Mouse (Mus musculus): ENCODE data around the gene Adgra1. TPM values are rescaled to one million over a fixed set of nuclear protein-coding genes. Genes with fewer than 3 reads are reported as not detected.
A peak's percentile ranks its signal among the peaks of the same experiment; 100 is the strongest.

Gene Adgra1
- polyA plus RNA-seq, 1 experiment from 2014 or later: 2.5 TPM

DNA sequence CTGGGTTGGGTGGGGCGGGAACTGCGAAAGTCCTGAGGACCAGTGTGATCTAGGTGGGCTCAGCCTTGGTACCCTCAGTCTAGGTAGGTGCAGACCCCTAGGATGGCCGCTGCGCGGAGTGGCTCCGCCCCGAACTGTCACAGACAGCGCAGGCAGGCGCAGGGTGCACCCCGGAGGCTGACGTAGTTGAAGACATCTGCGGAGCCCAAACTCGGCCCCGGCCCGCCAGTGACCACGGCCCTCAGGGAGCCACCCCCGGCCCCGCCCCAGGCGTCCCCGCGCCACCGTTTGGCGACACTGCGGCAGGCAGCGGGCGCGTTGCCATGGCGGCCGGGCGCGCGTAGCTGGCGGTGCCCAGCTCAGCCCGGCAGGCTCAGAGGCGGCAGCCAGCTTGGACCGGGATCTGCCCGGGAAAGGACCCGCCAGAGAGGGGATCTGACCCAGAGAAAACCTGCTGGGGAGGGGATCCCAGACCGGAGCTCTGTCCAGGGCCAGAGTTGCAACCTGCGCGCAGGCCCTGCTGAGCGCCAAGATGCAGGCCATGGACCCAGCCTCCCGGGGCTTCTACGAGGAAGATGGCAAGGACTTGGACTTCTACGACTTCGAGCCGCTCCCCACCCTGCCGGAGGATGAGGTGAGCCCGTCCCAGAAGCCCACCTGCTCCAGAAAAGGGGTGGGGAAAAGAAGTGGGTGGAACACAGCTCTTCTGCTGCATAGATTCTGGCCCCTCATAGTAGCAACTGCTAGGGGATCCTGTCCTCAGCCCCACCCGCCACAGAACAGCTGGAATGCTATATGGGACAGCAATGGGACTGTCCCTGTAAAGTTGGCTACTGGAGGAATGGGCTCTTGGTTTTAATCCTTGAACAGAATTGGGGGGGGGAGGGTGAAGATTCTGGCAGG, 60.9 kb downstream of the Adgra1 start, which contains the start of gene Kndc1:
Gene Kndc1, plus strand, starts transcription at position 42 of the 903 bp plus-strand sequence.
- H3K27me3 ChIP-seq: peaks cover 51% of the 10 kb centered on the region
- H3K9ac ChIP-seq: peak within 1 kb of the TSS; percentile 31
- ATAC-seq (replicated peaks; ENCODE audit: low FRiP score): peak; percentile 87
- peaks cover 10% of the 10 kb centered on the region for H3K4me1 ChIP-seq
- H3K4me3 ChIP-seq (replicated peaks): peak within 1 kb of the TSS; percentile 50
- no peaks in the 10 kb centered on the region for H3K9me3 ChIP-seq (replicated peaks)
- no peaks in the 10 kb centered on the region for H3K36me3 ChIP-seq
- H3K4me2 ChIP-seq: peak within 1 kb of the TSS; percentile 89
- WGBS: under 1% methylated on average over 50 of the region's 50 CpGs
- no peak within 1 kb of the TSS for H3K27ac ChIP-seq

DNA sequence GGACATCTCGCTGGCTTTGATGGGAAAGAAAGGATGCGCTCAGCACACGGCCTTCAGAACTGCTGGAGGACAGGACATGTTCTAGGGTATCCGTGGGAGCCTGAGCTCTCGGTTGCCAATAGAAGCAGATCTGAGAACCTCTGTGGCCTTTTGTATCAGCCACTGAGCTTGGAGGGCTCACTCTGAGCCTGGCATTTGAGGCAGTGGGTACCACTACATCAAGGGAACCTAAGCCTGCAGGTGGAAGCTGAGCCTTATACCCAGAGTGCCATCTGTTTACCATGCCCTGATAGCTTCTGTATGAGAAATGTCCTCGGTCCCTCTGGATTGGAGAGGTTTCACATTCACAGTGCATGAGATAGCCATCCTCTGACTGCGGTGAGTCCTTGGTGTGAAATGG, 62.3 kb downstream of the Adgra1 start:
- H3K4me1 ChIP-seq: peaks cover 10% of the 10 kb centered on the region
- peaks cover 56% of the 10 kb centered on the region for H3K27me3 ChIP-seq
- H3K9me3 ChIP-seq (replicated peaks): no peaks in the 10 kb centered on the region
- no peak overlapping the region for H3K4me2 ChIP-seq
- no peak overlapping the region for H3K9ac ChIP-seq
- ATAC-seq (replicated peaks; ENCODE audit: low FRiP score): no peak
- no peak overlapping the region for H3K4me3 ChIP-seq (replicated peaks)
- H3K36me3 ChIP-seq: no peaks in the 10 kb centered on the region
- WGBS: 75% methylated on average over 7 of the region's 7 CpGs
- H3K27ac ChIP-seq: no peak overlapping the region

DNA sequence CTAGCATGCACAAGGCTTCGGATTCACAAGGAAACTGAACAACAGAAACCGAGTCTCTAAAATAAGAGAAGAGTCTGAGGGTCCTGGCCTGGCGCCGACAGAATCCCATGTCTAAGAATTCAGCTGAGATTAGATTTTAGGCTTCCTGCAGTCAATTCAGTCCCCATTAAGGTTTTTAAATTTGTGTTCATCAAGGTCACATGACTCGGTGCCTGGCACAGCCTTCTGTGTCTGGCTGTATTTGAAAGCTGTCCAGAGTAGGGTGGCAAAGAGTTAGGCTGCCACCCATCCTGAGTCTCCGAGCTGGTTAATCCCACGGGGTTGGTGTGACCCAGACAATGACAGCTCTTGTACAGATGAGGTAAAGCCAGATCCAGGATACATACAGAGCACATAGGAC, 62.8 kb downstream of the Adgra1 start:
- no peak overlapping the region for H3K27ac ChIP-seq
- H3K9me3 ChIP-seq (replicated peaks): no peaks in the 10 kb centered on the region
- H3K36me3 ChIP-seq: no peaks in the 10 kb centered on the region
- peaks cover 56% of the 10 kb centered on the region for H3K27me3 ChIP-seq
- no peak for ATAC-seq (replicated peaks; ENCODE audit: low FRiP score)
- no peak overlapping the region for H3K4me2 ChIP-seq
- H3K4me1 ChIP-seq: peaks cover 10% of the 10 kb centered on the region
- H3K4me3 ChIP-seq (replicated peaks): no peak overlapping the region
- no peak overlapping the region for H3K9ac ChIP-seq
- 86% methylated on average over 7 of the region's 7 CpGs for WGBS

- Histone ChIP-seq H3K4me1 (peaks cover 10% of the 10 kb centered on the region), H3K9me3 (replicated peaks) (no peaks in the 10 kb centered on the region), H3K4me2 (no peak overlapping the region), H3K36me3 (no peaks in the 10 kb centered on the region), H3K9ac (no peak overlapping the region), H3K4me3 (replicated peaks) (no peak overlapping the region), H3K27me3 (peaks cover 46% of the 10 kb centered on the region), H3K27ac (no peak overlapping the region)
- WGBS: 77% methylated on average over 2 of the region's 2 CpGs
- no peak for ATAC-seq (replicated peaks; ENCODE audit: low FRiP score)
Observed at GRCm38 (mm10) chr7:139898606-139899005, 64.6 kb downstream of the Adgra1 start.

DNA sequence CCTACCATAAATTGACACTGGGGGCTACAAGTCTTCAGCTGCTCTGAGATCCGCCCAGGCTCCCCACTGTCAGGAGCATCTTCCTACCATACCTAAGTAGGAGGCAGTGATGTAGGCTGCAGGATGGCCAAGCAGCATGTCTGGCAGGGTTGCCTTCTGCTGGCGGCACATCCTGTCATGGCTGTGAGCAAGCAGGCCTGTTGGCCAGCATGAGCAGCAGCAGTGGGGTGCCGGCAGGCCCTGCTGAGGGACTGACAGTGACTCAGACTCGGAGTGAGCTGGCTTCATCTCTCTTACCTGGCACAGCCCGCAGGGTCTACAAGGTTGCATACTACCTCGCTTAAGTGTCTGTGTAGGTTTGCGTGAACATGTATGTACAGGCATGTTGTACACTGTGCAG, 65.5 kb downstream of the Adgra1 start:
- Histone ChIP-seq H3K4me1 (peaks cover 8% of the 10 kb centered on the region), H3K36me3 (no peaks in the 10 kb centered on the region), H3K4me3 (replicated peaks) (no peak overlapping the region), H3K27ac (no peak overlapping the region), H3K4me2 (no peak overlapping the region), H3K27me3 (peaks cover 42% of the 10 kb centered on the region), H3K9ac (no peak overlapping the region), H3K9me3 (replicated peaks) (no peaks in the 10 kb centered on the region)
- WGBS: 85% methylated on average over 7 of the region's 7 CpGs
- ATAC-seq (replicated peaks; ENCODE audit: low FRiP score): no peak

DNA sequence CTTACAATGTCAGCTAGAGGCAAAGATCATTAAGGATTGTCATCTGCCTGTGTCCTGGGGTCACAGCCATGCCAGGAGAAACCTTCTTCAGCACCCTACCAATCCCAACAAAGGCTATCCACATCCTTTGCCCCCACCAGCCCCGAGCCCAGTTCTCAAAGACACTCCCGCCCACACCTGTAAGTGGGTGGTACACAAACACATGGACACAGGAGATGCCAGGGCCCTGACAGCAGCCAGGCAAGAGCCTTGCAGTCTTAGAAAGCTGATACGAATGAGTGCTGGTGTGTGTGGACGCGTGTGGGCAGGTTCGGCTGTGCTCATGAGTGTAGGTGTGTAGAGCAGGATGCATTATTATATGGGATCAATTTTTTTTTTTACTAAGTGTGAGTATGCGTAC, 66.5 kb downstream of the Adgra1 start:
- 95% methylated on average over 7 of the region's 7 CpGs for WGBS
- H3K27me3 ChIP-seq: peaks cover 40% of the 10 kb centered on the region

DNA sequence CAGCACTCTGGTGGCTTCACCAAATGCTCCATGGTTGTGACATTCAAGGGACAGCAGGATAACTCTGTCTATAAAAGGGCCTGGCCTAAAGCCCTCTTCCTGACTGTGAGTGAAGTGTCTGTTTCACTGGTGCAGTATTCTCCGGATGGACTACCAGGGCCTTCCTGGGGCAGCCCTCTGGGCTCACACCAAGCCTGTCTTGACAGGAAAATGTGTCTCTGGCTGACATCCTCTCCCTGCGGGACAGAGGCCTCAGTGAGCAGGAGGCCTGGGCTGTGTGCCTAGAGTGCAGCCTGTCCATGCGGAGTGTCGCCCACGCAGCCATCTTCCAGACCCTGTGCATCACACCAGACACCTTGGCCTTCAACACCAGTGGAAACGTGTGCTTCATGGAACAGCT, 66.9 kb downstream of the Adgra1 start:
- Histone ChIP-seq H3K27ac (no peak overlapping the region), H3K36me3 (no peaks in the 10 kb centered on the region), H3K4me3 (replicated peaks) (no peak overlapping the region), H3K4me1 (peaks cover 4% of the 10 kb centered on the region; the same call in 1 of the 2 replicates), H3K9me3 (replicated peaks) (no peaks in the 10 kb centered on the region), H3K9ac (no peak overlapping the region), H3K4me2 (no peak overlapping the region), H3K27me3 (peaks cover 39% of the 10 kb centered on the region)
- ATAC-seq (replicated peaks; ENCODE audit: low FRiP score): no peak
- 84% methylated on average over 6 of the region's 6 CpGs for WGBS

More for the DNA sequence above, 66.5 kb downstream of the Adgra1 start:
- H3K9ac ChIP-seq: no peak overlapping the region
- no peak overlapping the region for H3K4me3 ChIP-seq (replicated peaks)
- H3K27ac ChIP-seq: no peak overlapping the region
- H3K4me2 ChIP-seq: no peak overlapping the region
- H3K36me3 ChIP-seq: no peaks in the 10 kb centered on the region
- H3K9me3 ChIP-seq (replicated peaks): no peaks in the 10 kb centered on the region
- H3K4me1 ChIP-seq: peaks cover 3% of the 10 kb centered on the region; the same call in 1 of the 2 replicates
- no peak for ATAC-seq (replicated peaks; ENCODE audit: low FRiP score)

- H3K4me1 ChIP-seq: peaks cover 4% of the 10 kb centered on the region; the same call in 1 of the 2 replicates
- no peak overlapping the region for H3K27ac ChIP-seq
- no peak overlapping the region for H3K9ac ChIP-seq
- H3K36me3 ChIP-seq: no peaks in the 10 kb centered on the region
- no peak for ATAC-seq (replicated peaks; ENCODE audit: low FRiP score)
- H3K4me3 ChIP-seq (replicated peaks): no peak overlapping the region
- no peaks in the 10 kb centered on the region for H3K9me3 ChIP-seq (replicated peaks)
- H3K4me2 ChIP-seq: no peak overlapping the region
- 20% methylated on average over 1 of the region's 1 CpGs for WGBS
- peaks cover 31% of the 10 kb centered on the region for H3K27me3 ChIP-seq
Observed at GRCm38 (mm10) chr7:139901981-139902380, 68.0 kb downstream of the Adgra1 start.

DNA sequence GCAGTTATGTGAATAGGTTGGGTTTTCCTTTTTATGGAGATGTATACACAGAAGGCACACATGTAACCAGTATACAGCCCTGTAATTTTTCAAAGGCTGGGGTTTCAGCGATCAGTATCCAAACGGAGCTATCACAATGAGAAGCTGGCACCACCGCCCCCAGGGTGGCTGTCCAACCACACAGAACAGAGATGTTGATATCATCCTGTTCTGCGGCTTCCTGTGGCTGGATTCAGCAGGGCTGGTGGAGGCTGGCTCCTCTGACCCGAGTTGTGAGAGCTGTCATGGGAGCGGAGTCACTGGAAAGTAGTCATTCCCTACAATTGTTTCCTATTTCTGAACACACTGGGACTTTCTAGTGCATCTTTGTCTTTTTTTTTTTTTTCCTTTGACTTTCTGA, 71.3 kb downstream of the Adgra1 start:
- no peaks in the 10 kb centered on the region for H3K9me3 ChIP-seq (replicated peaks)
- H3K27ac ChIP-seq: no peak overlapping the region
- peaks cover 8% of the 10 kb centered on the region for H3K4me1 ChIP-seq
- H3K27me3 ChIP-seq: peaks cover 24% of the 10 kb centered on the region
- H3K9ac ChIP-seq: no peak overlapping the region
- H3K4me3 ChIP-seq (replicated peaks): no peak overlapping the region
- H3K36me3 ChIP-seq: no peaks in the 10 kb centered on the region
- WGBS: 28% methylated on average over 6 of the region's 6 CpGs
- H3K4me2 ChIP-seq: peak overlapping the region; percentile 20
- ATAC-seq (replicated peaks; ENCODE audit: low FRiP score): no peak

DNA sequence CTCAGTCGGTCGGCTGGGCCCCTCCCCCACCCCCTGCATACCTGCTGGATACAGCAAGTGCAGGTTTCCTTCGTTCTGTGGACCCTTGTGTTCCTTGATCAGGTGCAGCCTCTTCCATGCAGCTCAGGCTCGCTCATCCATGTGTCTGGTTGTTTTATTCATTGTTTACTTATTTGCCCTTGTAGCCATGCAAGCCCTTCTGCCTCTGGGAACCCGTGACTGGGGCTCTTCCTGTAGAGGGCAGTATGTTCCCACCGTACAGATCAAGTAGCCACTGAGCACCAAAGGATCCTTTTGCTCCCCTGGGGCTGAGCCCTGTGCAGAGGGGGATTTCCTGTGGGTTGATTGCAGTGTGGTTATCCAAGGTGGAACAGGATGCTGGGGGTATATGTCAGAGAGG, 71.7 kb downstream of the Adgra1 start:
- no peak overlapping the region for H3K27ac ChIP-seq
- peaks cover 12% of the 10 kb centered on the region for H3K4me1 ChIP-seq
- H3K9ac ChIP-seq: no peak overlapping the region
- 7% methylated on average over 6 of the region's 6 CpGs for WGBS
- no peak for ATAC-seq (replicated peaks; ENCODE audit: low FRiP score)
- peaks cover 21% of the 10 kb centered on the region for H3K27me3 ChIP-seq
- no peaks in the 10 kb centered on the region for H3K36me3 ChIP-seq
- peak overlapping the region; percentile 20 for H3K4me2 ChIP-seq
- H3K4me3 ChIP-seq (replicated peaks): no peak overlapping the region
- no peaks in the 10 kb centered on the region for H3K9me3 ChIP-seq (replicated peaks)

DNA sequence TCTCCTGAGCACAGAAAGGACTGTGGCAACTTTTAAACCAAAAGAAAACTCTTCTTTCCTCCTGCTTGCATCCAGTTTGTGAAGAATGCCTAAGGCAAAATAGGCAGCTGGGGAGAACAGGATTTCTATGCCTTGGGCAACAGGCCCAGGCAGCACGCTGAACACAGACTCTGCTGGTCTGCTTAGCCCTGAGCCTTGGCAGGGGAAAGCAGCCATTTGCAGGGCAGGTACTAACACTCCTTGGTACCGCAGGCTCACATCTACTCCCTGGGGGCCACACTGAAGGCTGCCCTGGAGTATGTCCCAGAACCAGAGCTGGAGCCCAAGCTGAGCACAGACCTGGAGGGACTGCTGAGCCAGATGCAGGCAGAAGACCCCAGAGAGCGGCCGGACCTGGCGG, 74.2 kb downstream of the Adgra1 start:
- no peak overlapping the region for H3K4me2 ChIP-seq
- H3K9ac ChIP-seq: no peak overlapping the region
- peaks cover 24% of the 10 kb centered on the region for H3K27me3 ChIP-seq
- no peak overlapping the region for H3K4me3 ChIP-seq (replicated peaks)
- H3K9me3 ChIP-seq (replicated peaks): no peaks in the 10 kb centered on the region
- no peak for ATAC-seq (replicated peaks; ENCODE audit: low FRiP score)
- H3K36me3 ChIP-seq: no peaks in the 10 kb centered on the region
- no peak overlapping the region for H3K27ac ChIP-seq
- 78% methylated on average over 5 of the region's 5 CpGs for WGBS
- peaks cover 16% of the 10 kb centered on the region for H3K4me1 ChIP-seq

- Histone ChIP-seq H3K4me1 (peaks cover 25% of the 10 kb centered on the region), H3K36me3 (no peaks in the 10 kb centered on the region), H3K9ac (no peak overlapping the region), H3K27me3 (peaks cover 32% of the 10 kb centered on the region), H3K9me3 (replicated peaks) (no peaks in the 10 kb centered on the region), H3K4me2 (no peak overlapping the region), H3K27ac (no peak overlapping the region), H3K4me3 (replicated peaks) (no peak overlapping the region)
- WGBS: 54% methylated on average over 6 of the region's 6 CpGs
- no peak for ATAC-seq (replicated peaks; ENCODE audit: low FRiP score)
Observed at GRCm38 (mm10) chr7:139909469-139909868, 75.5 kb downstream of the Adgra1 start.
